Mouse (Mus musculus) leukemia stem cell, adult 10-12 weeks (primary cell): Measurements from ENCODE around the gene Ntsr1. TPM values are rescaled to one million over a fixed set of nuclear protein-coding genes. Genes with fewer than 3 reads are reported as not detected.

Source experiments
- polyA plus RNA-seq: library from polyadenylated mRNA; stranded (reverse); fragments of >175 nt; gene quantifications from 2 replicates; pipeline ENCODE4 v1.2.3, GENCODE M21; 2012; ENCODE audit warnings: low replicate concordance

Ntsr1 gene
- polyA plus RNA-seq = not detected in 2 replicates

DNA sequence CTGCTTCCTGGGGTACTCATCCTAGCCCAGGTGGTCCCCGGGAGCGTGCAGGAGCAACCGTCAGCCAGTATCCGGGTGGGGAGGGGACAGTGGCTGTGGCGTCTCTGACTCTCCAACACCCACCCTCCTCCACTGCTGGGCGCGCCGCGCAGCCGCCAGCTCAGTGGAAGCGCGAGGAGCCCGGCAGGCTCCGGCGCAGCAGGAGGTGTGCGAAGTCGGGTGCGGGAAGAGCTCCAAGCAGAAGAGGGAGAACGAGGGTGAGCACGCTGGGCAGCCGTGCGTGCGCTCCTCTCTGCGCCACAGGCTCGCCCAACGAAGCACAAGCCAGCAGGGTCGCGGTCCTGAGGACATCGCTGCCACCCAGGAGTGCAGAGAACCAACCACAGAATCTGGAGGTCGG is at the start of gene Ntsr1:
Ntsr1 (plus strand) TSS at position 236 of the 400 bp plus-strand sequence.

DNA sequence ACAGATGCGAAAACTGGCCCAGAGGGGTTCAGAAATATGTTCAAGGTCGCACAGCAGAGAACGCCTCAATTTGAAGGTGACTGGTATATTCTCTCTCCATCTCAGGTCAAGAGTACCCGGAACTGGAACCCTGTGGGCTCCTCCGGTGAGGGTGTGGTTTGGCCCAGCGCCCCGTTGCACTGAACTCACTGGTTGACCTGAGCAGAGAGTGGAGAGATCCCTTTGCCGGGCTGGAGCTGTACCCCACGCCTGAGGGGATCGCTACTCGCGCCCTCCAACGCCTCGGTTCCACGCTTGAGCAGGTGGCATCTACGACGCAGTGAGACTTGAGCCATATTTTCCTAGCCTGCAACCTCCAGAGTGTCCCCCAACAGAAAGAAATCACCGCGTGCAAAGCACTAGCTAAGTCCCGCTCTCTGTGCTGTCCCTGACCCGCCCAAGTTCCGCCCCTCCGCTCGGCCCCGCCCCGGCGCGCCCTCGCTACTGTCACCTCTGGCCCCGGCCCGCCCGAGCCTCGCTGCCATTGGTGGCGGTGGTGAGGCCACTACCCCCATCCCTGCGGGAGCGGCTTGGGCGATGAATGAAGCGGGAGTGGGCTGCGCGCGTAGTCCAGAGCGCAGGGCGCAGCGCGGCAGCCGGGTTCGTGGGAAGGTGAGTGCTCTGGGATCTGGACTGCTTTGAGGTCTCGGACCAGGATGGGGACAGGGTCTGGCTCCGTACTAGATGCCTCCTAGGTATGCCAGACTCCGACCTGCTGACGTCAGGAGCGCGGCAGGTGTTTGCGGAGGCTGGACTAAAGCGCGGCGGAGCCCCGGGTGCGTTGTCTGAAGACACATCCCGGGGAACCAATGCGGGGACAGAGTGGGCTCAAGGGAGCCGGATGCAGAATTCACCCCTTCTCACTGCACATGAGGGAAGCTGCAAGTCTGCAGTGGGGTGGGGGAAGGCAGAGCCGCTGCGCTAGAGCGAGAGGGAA is 43.8 kb upstream of the Ntsr1 start, which contains the start of gene Slco4a1:
Slco4a1 (plus strand) TSS at position 523 of the 976 bp plus-strand sequence.

DNA sequence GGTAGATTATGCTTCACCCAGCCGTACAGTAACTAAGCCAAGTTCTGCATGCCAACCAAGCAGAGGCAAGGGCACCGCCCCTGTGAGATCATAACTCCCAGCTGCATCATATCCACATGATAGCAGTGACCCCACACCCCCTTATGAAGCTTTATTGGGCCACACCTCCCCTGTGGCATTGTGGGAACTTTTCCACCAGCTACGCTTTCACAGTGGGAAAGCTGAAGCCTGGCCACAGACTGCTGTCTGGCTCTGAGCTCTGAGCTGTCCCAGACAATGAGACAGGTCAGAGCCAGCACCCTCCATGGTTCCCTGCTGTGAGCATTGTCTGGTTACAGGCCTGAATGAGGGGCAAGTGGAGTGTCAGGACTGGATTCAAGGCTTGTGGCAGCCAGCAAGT is 81.2 kb downstream of the Ntsr1 start, which contains the start of gene Mrgbp:
Mrgbp (plus strand) TSS at position 303 of the 400 bp plus-strand sequence.

DNA sequence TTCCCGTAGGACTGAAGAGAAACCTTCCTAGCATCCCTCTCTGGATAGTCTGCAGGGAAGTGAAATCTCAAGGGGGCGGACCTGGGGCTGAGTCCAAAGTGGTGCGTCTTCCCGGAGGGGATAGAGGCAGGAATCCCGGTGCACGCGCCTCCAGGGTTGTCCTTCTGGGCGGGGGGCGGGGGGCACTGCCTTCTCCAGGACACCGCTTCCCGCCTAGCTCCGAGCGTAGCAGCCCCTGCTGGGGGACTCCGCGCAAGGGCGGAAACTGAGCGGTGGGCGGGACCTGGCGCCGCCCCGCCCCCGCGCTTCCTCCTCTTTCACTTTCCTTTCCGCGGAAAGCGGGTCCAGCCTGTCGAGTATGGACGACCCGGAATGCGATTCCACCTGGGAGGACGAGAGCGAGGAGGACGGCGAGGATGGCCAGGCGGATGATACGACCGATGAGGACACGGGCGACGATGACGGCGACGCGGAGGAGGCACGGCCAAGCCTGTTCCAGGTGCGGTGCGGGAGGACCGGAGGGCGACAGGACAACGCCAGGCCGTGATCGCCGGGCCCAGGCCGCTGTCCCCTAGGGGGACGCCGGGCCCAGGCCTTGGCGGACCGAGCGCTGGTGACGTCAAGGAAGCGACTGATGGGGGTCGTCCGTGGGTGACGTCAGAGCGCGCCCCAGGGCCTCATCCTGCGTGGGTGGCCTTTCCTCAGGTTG is 89.5 kb downstream of the Ntsr1 start, which contains the start of gene Ogfr:
Ogfr (plus strand) TSS at position 123 of the 709 bp plus-strand sequence.

Other genes with a start within 250 kb of the Ntsr1 start
- 28.0 and 439 TPM in 2 replicates for gene Rps21, start 242.6 kb upstream of the Ntsr1 start, polyA plus RNA-seq
- 30.5 and 84.7 TPM in 2 replicates for gene Cables2, start 226.5 kb upstream of the Ntsr1 start, polyA plus RNA-seq
- gene Rbbp8nl, start 210.1 kb upstream of the Ntsr1 start, polyA plus RNA-seq = not detected in 2 replicates
- 0.05 TPM in 1 of 2 replicates, not detected in the other for gene Gata5, start 165.3 kb upstream of the Ntsr1 start, polyA plus RNA-seq
- 1.7 and 3.1 TPM in 2 replicates for gene Slco4a1, start 43.7 kb upstream of the Ntsr1 start, polyA plus RNA-seq
- gene Mrgbp, start 81.3 kb downstream of the Ntsr1 start, polyA plus RNA-seq = 10.2 and 14.4 TPM in 2 replicates
- gene Ogfr, start 89.3 kb downstream of the Ntsr1 start, polyA plus RNA-seq = 92.4 and 125 TPM in 2 replicates
- gene Col9a3, start 97.8 kb downstream of the Ntsr1 start, polyA plus RNA-seq = 0.91 and 5.9 TPM in 2 replicates
- gene Tcfl5, start 142.7 kb downstream of the Ntsr1 start, polyA plus RNA-seq = 0.11 TPM in 1 of 2 replicates, not detected in the other
- 25.6 and 34.6 TPM in 2 replicates for gene Dido1, start 210.0 kb downstream of the Ntsr1 start, polyA plus RNA-seq
- gene Gid8, start 210.1 kb downstream of the Ntsr1 start, polyA plus RNA-seq = 11.2 and 14.0 TPM in 2 replicates
- 6.3 and 9.1 TPM in 2 replicates for gene Slc17a9, start 225.3 kb downstream of the Ntsr1 start, polyA plus RNA-seq